Mouse (Mus musculus): ENCODE results near the gene Plekhg1. TPM values are rescaled to one million over a fixed set of nuclear protein-coding genes. Genes with fewer than 3 reads are reported as not detected.

Gene Plekhg1
- total RNA-seq, 4 experiments from 2014 or later = 5.9 to 8.6 (median 7.2) TPM

Other genes starting within 250 kb of the Plekhg1 start
- gene Iyd, start 200.1 kb upstream of the Plekhg1 start, total RNA-seq (2022) = not detected
- 1 to 10 TPM in 2 of 4 experiments, under 1 TPM in 2; 0.72 to 1.9 (median 1.2) TPM for gene Mthfd1l, start 232.8 kb downstream of the Plekhg1 start, total RNA-seq (2022)